Mouse (Mus musculus) E14TG2a.4 (cell line): ENCODE data around the gene Olfr1162.
"Not testable (repeated sequence)": the region's sequence is repeated elsewhere in the genome, so short reads cannot be mapped to it uniquely, and the experiment has no call there.

Source experiments
- H3K27me3 ChIP-seq: 2 replicates; pipeline ENCODE4 v1.6.1; 2014; ENCODE audit warnings: low read length, control low read depth; ENCODE audit not compliant: insufficient read depth
- H3K36me3 ChIP-seq: 2 replicates; pipeline ENCODE4 v1.6.1; 2014; ENCODE audit warnings: low read length, control low read depth; ENCODE audit not compliant: insufficient read depth
- H3K4me1 ChIP-seq: replicated peaks from 2 replicates; pipeline ENCODE4 v1.6.1; 2014; ENCODE audit warnings: low read depth, low read length, control low read depth
- H3K4me3 ChIP-seq: replicated peaks from 2 replicates; pipeline ENCODE4 v1.5.1; 2014; ENCODE audit warnings: mild to moderate bottlenecking, low read length
- H3K9me3 ChIP-seq: 2 replicates; pipeline ENCODE4 v1.6.1; 2014; ENCODE audit warnings: low read length, control low read depth
- CTCF ChIP-seq: conservative IDR thresholded peaks from 2 replicates; pipeline ENCODE4 v1.5.1; 2014; ENCODE audit warnings: low read length
- NANOG ChIP-seq: IDR thresholded peaks from 2 replicates; pipeline ENCODE4 v1.6.1; 2014; ENCODE audit warnings: borderline replicate concordance, low read length, mixed read lengths
- POU5F1 ChIP-seq: IDR thresholded peaks from 2 replicates; pipeline ENCODE4 v1.6.1; 2014; ENCODE audit warnings: low read length, borderline replicate concordance

The Olfr1162 gene

DNA sequence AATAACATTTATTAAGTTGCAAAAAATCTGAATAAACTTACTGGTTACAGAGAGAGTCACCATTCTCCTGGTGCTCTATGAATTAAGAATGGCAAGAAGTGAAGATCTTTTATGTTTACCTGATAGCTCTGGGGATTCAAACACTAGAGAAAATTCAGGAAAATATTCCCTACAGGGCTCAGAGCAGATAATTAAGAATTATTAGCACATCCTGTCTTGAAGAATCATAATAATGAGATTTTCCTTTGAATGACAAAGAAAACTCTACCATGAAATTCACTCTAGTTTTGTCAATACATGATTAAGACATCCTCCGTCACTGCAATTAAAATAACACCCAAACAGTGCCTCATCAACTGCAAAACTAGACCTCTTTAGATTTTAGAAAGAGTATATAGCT is at the start of gene Olfr1162:
Gene Olfr1162 (minus strand): TSS at position 101 of the 400 bp plus-strand sequence.
- no peak for TF ChIP-seq POU5F1
- TF ChIP-seq CTCF = no peak
- no peak for TF ChIP-seq NANOG
- H3K27me3 ChIP-seq = no peaks in the 10 kb centered on the region
- no peaks in the 10 kb centered on the region for H3K36me3 ChIP-seq
- H3K4me3 ChIP-seq = no peak within 1 kb of the TSS
- H3K4me1 ChIP-seq = no peaks in the 10 kb centered on the region
- H3K9me3 ChIP-seq = no peaks in the 10 kb centered on the region

DNA sequence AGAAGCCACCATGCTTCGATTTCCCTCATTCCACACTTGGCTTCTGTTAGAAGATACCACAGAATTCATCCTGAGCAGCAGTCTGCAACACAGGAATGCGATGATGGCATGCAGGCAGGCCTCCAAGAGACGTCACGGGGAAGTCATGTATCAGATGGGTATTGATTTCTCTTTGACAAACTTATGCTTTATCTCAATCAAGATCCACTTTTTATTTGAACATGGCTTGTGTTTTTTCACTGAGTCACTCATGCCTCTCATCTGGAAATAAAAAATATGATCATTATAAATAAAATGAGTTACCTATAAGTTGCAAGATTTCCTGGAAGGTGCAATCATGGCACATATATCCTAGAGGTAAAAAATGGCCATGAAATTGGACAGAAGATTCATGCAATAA is 42.9 kb upstream of the Olfr1162 start, which contains the start of gene Olfr1164:
Gene Olfr1164 (minus strand): TSS at position 101 of the 400 bp plus-strand sequence.
- Histone ChIP-seq H3K4me3 (no peak within 1 kb of the TSS), H3K36me3 (no peaks in the 10 kb centered on the region), H3K27me3 (no peaks in the 10 kb centered on the region), H3K9me3 (no peaks in the 10 kb centered on the region), H3K4me1 (no peaks in the 10 kb centered on the region)
- no peak for TF ChIP-seq NANOG
- no peak for TF ChIP-seq CTCF
- no peak for TF ChIP-seq POU5F1

DNA sequence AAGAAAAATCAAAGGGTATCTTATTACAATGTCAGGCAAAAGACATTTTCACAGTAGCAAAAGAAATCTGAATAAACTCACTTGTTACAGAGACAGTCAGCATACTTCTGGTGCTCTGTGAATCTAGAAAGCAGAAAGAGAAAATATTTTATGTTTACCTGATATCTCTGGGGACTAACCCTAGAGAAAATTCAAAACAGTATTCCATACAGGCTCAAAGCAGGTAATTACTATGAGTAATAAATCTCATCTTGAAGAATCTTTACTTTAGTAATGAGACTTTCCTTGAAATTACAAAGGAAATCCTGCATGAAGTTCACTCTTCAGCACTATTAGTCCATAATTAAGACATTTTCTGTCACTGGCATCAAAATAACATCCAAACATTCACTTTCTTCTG is 20.8 kb upstream of the Olfr1162 start, which contains the start of gene Olfr1163:
Gene Olfr1163 (minus strand): TSS at position 101 of the 400 bp plus-strand sequence.
- TF ChIP-seq POU5F1 (no peak), CTCF (no peak), NANOG (no peak)
- Histone ChIP-seq H3K9me3 (no peaks in the 10 kb centered on the region), H3K4me1 (no peaks in the 10 kb centered on the region), H3K36me3 (no peaks in the 10 kb centered on the region), H3K4me3 (no peak within 1 kb of the TSS), H3K27me3 (no peaks in the 10 kb centered on the region)

DNA sequence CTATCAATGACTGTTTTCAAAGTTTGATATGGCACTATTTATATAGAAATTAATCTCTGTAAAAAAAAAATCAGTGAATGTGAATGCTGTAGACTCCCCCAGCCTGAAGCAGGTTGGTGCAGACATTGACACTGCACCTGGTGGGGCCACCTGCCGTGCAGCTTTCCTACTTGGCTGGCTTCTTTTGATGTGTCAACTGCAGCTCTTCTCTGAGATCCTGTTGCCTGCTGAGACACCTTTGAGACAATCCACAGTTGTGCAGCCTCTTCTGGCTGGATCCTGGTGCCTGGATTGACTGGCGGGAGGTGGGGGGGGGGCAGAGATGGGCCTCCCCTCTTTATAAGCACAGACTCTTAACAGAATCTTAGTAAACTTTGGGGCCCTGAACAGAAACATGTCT is 12.7 kb upstream of the Olfr1162 start:
- H3K27me3 ChIP-seq = no peaks in the 10 kb centered on the region
- H3K4me1 ChIP-seq = no peaks in the 10 kb centered on the region
- peaks cover 32% of the 10 kb centered on the region for H3K9me3 ChIP-seq
- H3K4me3 ChIP-seq = no peak overlapping the region
- TF ChIP-seq NANOG = peak; percentile 53
- no peak for TF ChIP-seq CTCF
- no peaks in the 10 kb centered on the region for H3K36me3 ChIP-seq

DNA sequence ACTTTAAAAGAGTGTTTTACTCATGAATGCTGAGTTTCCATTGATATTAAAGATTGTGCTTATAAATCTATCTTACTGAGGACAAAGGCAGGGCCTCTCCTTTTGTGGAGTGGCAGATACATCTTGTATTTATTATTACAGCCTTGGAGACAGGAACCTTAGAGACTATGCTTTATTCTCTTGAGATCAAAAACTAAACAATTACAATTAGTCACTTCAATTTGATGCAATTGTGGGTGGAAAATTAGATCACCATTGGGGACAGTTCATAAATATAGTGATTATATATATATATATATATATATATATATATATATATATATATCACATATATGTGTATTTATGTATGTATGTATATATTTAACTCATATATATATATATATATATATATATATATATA is 13.3 kb downstream of the Olfr1162 start, which contains the start of gene Olfr73:
Gene Olfr73 (minus strand): TSS at position 101 of the 400 bp plus-strand sequence.
- TF ChIP-seq POU5F1 (no peak), NANOG (no peak), CTCF (no peak)
- H3K27me3 ChIP-seq = no peaks in the 10 kb centered on the region
- no peaks in the 10 kb centered on the region for H3K36me3 ChIP-seq
- no peaks in the 10 kb centered on the region for H3K9me3 ChIP-seq
- H3K4me1 ChIP-seq = no peaks in the 10 kb centered on the region
- H3K4me3 ChIP-seq = no peak within 1 kb of the TSS

DNA sequence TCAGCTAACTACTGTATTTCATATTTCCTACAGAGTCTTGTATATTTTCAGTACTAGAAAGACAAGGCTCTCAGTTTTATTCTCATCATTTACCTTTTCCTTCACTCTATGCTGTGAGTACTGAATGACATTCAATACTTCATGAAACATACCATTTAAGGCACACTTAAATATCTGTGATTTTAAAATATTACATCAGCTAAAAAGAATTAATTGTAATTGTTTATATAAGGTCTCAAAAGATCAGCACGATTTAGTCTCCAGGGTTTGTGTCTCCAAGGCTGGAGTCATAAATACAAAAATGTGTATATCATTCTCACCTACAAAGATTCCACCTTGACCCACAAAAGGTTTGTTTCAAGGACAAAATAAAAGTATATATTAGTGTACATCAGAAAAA is 28.5 kb downstream of the Olfr1162 start, which contains the start of gene Olfr1161:
Gene Olfr1161 (plus strand): TSS at position 301 of the 400 bp plus-strand sequence.
- H3K4me1 ChIP-seq, H3K9me3 ChIP-seq, H3K36me3 ChIP-seq, H3K4me3 ChIP-seq, H3K27me3 ChIP-seq: not testable (repeated sequence)

DNA sequence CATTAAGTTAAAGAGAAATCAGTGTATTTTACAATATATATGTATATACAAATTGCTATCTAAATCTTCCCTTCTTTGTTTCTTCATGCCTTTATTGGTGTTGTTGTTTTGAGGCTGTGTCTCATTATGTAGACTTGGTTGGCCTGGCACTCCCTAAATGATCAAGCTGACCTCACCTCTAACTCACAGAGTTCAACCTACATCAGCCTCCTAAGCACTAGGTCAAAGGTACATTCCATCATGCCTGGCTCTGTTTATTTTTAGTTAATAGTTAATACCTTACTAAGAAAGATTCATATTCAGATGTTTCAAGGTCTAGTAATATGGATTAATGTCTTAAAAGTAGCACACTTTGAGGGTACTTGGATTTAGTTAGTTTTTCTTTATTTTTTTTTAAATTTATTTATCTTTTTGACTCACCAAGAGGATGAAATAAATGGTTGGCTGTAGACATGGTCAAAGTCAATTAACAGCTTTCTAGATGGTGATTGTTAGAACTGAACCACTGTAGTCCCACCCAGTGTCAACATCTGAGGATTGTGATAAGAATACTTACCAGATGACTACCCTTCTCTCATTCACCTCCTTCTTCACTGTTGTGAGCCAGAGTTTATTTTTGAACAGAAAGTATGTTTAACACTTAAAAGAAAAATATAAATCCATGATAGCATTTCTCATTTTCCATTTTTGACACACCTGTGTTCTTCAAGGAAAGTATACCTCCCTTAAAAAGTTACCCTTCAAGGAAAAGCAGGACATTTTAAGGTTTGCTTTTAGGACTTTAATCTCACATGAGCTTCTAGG is 43.2 kb downstream of the Olfr1162 start, which contains the start of gene Olfr1160:
Gene Olfr1160 (minus strand): TSS at position 754 of the 804 bp plus-strand sequence.
- H3K9me3 ChIP-seq = no peaks in the 10 kb centered on the region

More for the DNA sequence above, 43.2 kb downstream of the Olfr1162 start, which contains the start of gene Olfr1160:
- Histone ChIP-seq H3K27me3 (no peaks in the 10 kb centered on the region), H3K4me3 (no peak within 1 kb of the TSS), H3K36me3 (no peaks in the 10 kb centered on the region), H3K4me1 (no peaks in the 10 kb centered on the region)
- TF ChIP-seq CTCF (no peak), NANOG (no peak), POU5F1 (no peak)
